Mouse (Mus musculus) intestine, postnatal 0 days (tissue): ENCODE data around the gene Mgat2. TPM values are rescaled to one million over a fixed set of nuclear protein-coding genes. Genes with fewer than 3 reads are reported as not detected.

Source experiments
- ATAC-seq: fragments of 200-750 bp; cut with Nextera tagmentation; 2 replicates; pipeline ENCODE4 v1.8.0; 2017; ENCODE audit warnings: mild to moderate bottlenecking, moderate TSS enrichment, moderate library complexity
- H3K27ac ChIP-seq: fragments of 300-500 bp; sonication (generic); 2 replicates; pipeline ENCODE4 v1.5.1; 2014; ENCODE audit warnings: mild to moderate bottlenecking, low read depth, low read length, moderate library complexity
- H3K27me3 ChIP-seq: fragments of 300-500 bp; sonication (generic); replicated peaks from 2 replicates; pipeline ENCODE4 v1.6.1; 2014; ENCODE audit warnings: low read length, mixed read lengths; ENCODE audit not compliant: control insufficient read depth, insufficient read depth
- H3K36me3 ChIP-seq: fragments of 300-500 bp; sonication (generic); 2 replicates; pipeline ENCODE4 v1.6.1; 2014; ENCODE audit warnings: mild to moderate bottlenecking, moderate library complexity; ENCODE audit not compliant: control insufficient read depth, insufficient read depth
- H3K4me1 ChIP-seq: fragments of 300-500 bp; sonication (generic); replicated peaks from 2 replicates; pipeline ENCODE4 v1.6.1; 2014; ENCODE audit warnings: antibody characterized with exemption, low read length, mixed read lengths; ENCODE audit not compliant: control insufficient read depth, insufficient read depth
- H3K4me2 ChIP-seq: fragments of 300-500 bp; sonication (generic); replicated peaks from 2 replicates; pipeline ENCODE4 v1.6.1; 2014; ENCODE audit warnings: low read depth, mild to moderate bottlenecking, moderate library complexity
- H3K4me3 ChIP-seq: fragments of 300-500 bp; sonication (generic); 2 replicates; pipeline ENCODE4 v1.5.1; 2014; ENCODE audit warnings: low read depth, low read length
- H3K9ac ChIP-seq: fragments of 300-500 bp; sonication (generic); 2 replicates; pipeline ENCODE4 v1.6.1; 2014; ENCODE audit warnings: mild to moderate bottlenecking, low read depth, low read length
- H3K9me3 ChIP-seq: fragments of 300-500 bp; sonication (generic); 2 replicates; pipeline ENCODE4 v1.6.1; 2016; ENCODE audit warnings: mixed run types; ENCODE audit not compliant: control insufficient read depth
- CTCF ChIP-seq: sonication (generic); IDR thresholded peaks from 2 replicates; pipeline ENCODE4 v1.5.1; 2016; ENCODE audit warnings: low read depth, mild to moderate bottlenecking, control low read depth, antibody characterized with exemption, moderate library complexity
- WGBS: fragments of 180-500 bp; shearing (Covaris S2); extraction: QIAGEN DNeasy Blood & Tissue Kit; methylation state at CpG from one replicate; pipeline ENCODE4 v1.1.7; 2014; 5-methylcytosine and 5-hydroxymethylcytosine counted together
- microRNA-seq: library from miRNA; unstranded; fragments of <30 nt; microRNA quantifications from one replicate; pipeline ENCODE4, GENCODE M21; 2016
- polyA plus RNA-seq: library from polyadenylated mRNA; unstranded; fragments of >200 nt; fragmentation: Nextera tagmentation; extraction: Ambion mirVana; gene quantifications from 2 replicates; pipeline ENCODE4 v1.2.1, GENCODE M21; 2015

Mgat2 gene
- polyA plus RNA-seq, 1 experiment from 2014 or later, result 46.9 TPM

DNA sequence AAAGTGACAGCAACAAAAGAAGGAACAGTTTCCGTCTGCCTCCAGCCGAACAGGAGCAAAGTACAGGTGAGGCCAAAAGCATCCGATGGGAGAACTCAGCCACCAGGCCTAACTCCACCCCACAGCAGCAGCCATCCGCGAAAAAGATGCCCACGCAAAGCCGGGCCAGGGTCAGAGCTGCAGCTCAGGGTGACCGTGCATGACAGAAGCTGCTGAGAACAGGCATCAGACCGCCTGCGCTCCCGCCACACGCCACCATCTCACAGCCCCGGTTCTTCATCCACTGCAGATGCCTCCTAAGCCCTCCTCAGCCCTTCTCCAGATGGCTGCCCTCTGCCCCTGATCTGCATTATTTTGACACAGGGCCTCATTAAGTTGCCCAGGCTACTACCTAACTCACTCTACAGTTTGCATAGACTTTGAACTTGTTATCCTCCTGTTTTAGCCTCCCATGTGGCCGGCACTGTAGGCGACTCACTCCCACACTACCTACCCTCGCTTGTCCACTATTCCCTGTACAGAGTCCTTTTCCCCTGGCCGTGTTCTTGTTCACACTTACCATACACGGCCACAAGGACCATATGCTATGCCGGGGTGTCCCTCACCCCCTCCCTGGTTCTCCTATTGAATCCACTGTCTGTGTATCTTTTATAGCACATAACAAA, 36.8 kb downstream of the Mgat2 start:
- Histone ChIP-seq H3K4me3 (no peak overlapping the region), H3K36me3 (peaks cover 30% of the 10 kb centered on the region; the same call in 1 of the 2 replicates), H3K27me3 (no peaks in the 10 kb centered on the region), H3K4me1 (no peaks in the 10 kb centered on the region), H3K9ac (no peak overlapping the region), H3K9me3 (no peaks in the 10 kb centered on the region), H3K4me2 (no peak overlapping the region), H3K27ac (no peak overlapping the region)
- TF ChIP-seq CTCF, result no peak
- ATAC-seq, result peak; percentile 45; the same call in 1 of the 2 replicates
- 85% methylated on average over 19 of the region's 19 CpGs for WGBS

DNA sequence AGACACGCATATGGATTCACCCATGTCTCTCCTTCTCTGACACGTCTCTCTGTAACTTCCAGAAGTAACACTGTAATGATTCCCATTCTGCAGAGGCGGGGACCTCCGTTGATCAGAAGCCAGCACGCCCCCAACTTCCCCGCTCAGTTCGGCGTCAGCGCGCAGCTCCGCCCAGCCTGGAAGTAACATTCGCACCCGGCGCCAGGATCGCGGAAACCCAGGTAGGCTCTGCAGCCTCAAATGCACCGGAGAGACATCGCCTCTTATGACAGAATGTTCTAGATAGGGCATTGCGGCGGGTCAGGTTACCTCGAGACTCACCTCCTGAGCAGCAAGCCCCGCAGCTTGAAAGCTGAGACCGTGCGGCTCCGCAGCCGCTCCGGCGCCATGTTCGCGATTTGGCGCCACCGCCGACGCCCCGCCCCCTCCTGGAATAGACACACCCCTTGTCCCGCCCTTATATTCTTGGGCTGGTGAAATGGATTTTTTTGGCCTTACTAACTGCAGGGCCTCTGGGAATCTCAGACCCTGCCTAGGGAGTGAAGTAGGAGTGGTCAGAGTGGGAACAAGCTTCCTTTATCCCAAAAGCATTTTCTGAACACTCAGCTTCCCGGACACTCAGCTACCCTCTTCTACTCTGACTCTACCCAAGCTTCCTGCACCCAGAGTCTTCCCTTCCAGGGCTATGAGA, 44.0 kb downstream of the Mgat2 start, which contains the start of gene Pole2:
Gene Pole2, minus strand, starts transcription at position 420 of the 691 bp plus-strand sequence.
- H3K27ac ChIP-seq, result peak within 1 kb of the TSS; percentile 77; the same call in 1 of the 2 replicates
- under 1% methylated on average over 37 of the region's 37 CpGs for WGBS
- H3K4me1 ChIP-seq, result no peaks in the 10 kb centered on the region
- peak within 1 kb of the TSS; percentile 58 for H3K9ac ChIP-seq
- no peaks in the 10 kb centered on the region for H3K9me3 ChIP-seq
- no peaks in the 10 kb centered on the region; the same call in 1 of the 2 replicates for H3K36me3 ChIP-seq
- peak within 1 kb of the TSS; percentile 71 for H3K4me2 ChIP-seq
- no peak for TF ChIP-seq CTCF
- ATAC-seq, result peak; percentile 92
- H3K4me3 ChIP-seq, result peak within 1 kb of the TSS; percentile 86
- no peaks in the 10 kb centered on the region for H3K27me3 ChIP-seq

GRCm38 (mm10) chr12:69229251-69229650, 45.3 kb downstream of the Mgat2 start:
- no peaks in the 10 kb centered on the region for H3K9me3 ChIP-seq
- H3K27ac ChIP-seq, result no peak overlapping the region
- H3K36me3 ChIP-seq, result no peaks in the 10 kb centered on the region; the same call in 1 of the 2 replicates
- TF ChIP-seq CTCF, result peak; percentile 52
- H3K4me2 ChIP-seq, result no peak overlapping the region
- H3K4me1 ChIP-seq, result no peaks in the 10 kb centered on the region
- no peaks in the 10 kb centered on the region for H3K27me3 ChIP-seq
- no peak for ATAC-seq
- no peak overlapping the region for H3K4me3 ChIP-seq
- 64% methylated on average over 2 of the region's 2 CpGs for WGBS
- no peak overlapping the region for H3K9ac ChIP-seq

DNA sequence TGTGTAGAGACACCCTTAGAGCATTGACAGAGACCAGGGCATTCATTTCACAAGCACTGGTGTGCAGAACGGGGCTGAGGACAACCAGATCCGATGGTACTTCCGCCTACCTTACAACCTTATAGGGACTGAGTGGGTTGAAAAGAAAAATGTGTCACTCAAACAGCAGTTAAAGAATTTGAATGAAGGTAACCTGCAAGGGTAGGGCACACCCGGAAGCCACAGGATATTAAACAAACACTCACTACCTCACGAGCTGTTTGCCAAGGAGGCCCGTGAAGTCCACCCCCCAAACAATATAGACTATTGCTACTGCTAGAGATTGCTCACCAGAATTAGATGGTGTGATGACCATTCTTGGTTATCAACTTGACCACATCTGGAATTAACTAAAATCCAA, 51.8 kb downstream of the Mgat2 start:
- H3K9me3 ChIP-seq, result no peaks in the 10 kb centered on the region
- H3K4me3 ChIP-seq, result no peak overlapping the region
- WGBS, result 64% methylated on average over 6 of the region's 6 CpGs
- no peak overlapping the region for H3K9ac ChIP-seq
- no peak for ATAC-seq
- H3K27ac ChIP-seq, result no peak overlapping the region
- H3K27me3 ChIP-seq, result no peaks in the 10 kb centered on the region
- no peaks in the 10 kb centered on the region for H3K4me1 ChIP-seq
- no peak for TF ChIP-seq CTCF
- H3K36me3 ChIP-seq, result no peaks in the 10 kb centered on the region
- no peak overlapping the region for H3K4me2 ChIP-seq

Small RNA genes lying within 50 kb of the gene (microRNA-seq; reads per million reads assigned to microRNA genes)
- gene Gm47287 (not detected), gene Gm47295 (1.1 reads per million)

Other genes with a start within 250 kb of the Mgat2 start
- gene Rps29, start 25.0 kb upstream of the Mgat2 start, polyA plus RNA-seq, result 1,572 and 1,602 TPM in 2 replicates
- 3.5 and 5.5 TPM in 2 replicates for gene Lrr1, start 15.3 kb upstream of the Mgat2 start, polyA plus RNA-seq
- gene Rpl36al, start 74 bp upstream of the Mgat2 start, polyA plus RNA-seq, result 628 and 634 TPM in 2 replicates
- 9.9 and 10.2 TPM in 2 replicates for gene Gm49383, start 12.9 kb downstream of the Mgat2 start, polyA plus RNA-seq
- gene Dnaaf2, start 14.3 kb downstream of the Mgat2 start, polyA plus RNA-seq, result 2.9 and 3.4 TPM in 2 replicates
- 9.1 and 9.5 TPM in 2 replicates for gene Gm49384, start 20.1 kb downstream of the Mgat2 start, polyA plus RNA-seq
- gene Pole2, start 44.0 kb downstream of the Mgat2 start, polyA plus RNA-seq, result 5.4 and 6.7 TPM in 2 replicates
- 8.1 and 8.3 TPM in 2 replicates for gene Klhdc1, start 57.0 kb downstream of the Mgat2 start, polyA plus RNA-seq
- gene Klhdc2, start 112.5 kb downstream of the Mgat2 start, polyA plus RNA-seq, result 67.7 and 70.3 TPM in 2 replicates
- 41.9 and 45.3 TPM in 2 replicates for gene Nemf, start 173.0 kb downstream of the Mgat2 start, polyA plus RNA-seq
- 82.7 and 86.3 TPM in 2 replicates for gene Arf6, start 188.0 kb downstream of the Mgat2 start, polyA plus RNA-seq
- 1.9 and 2.4 TPM in 2 replicates for gene Gm9887, start 188.3 kb downstream of the Mgat2 start, polyA plus RNA-seq